Mouse (Mus musculus) B cell, adult 2 months (primary cell): ENCODE results near the gene Tmem17.

ENCODE experiments used
- DNase-seq, 2 experiments: peaks; one replicate each; pipeline ENCODE4 v3.0.0; 2022

The Tmem17 gene

GRCm38 (mm10) chr11:22512038-22513001 lies at the start of gene Tmem17:
Gene Tmem17 (plus strand): TSS chr11:22512088.
- peak; percentile 81 to 86 for DNase-seq

GRCm38 (mm10) chr11:22479836-22480619 lies 31.9 kb upstream of the Tmem17 start:
- no peak for DNase-seq

GRCm38 (mm10) chr11:22481639-22482361 lies 30.1 kb upstream of the Tmem17 start:
- no peak for DNase-seq

- no peak for DNase-seq
These were observed 29.5 kb upstream of the Tmem17 start for GRCm38 (mm10) chr11:22482362-22482760.

GRCm38 (mm10) chr11:22493694-22494319 lies 18.1 kb upstream of the Tmem17 start:
- DNase-seq: no peak

GRCm38 (mm10) chr11:22494941-22495340 lies 16.9 kb upstream of the Tmem17 start:
- DNase-seq: no peak

GRCm38 (mm10) chr11:22499396-22499795 lies 12.5 kb upstream of the Tmem17 start:
- no peak for DNase-seq

GRCm38 (mm10) chr11:22499886-22500285 lies 12.0 kb upstream of the Tmem17 start:
- DNase-seq: no peak

GRCm38 (mm10) chr11:22500771-22501566 lies 10.9 kb upstream of the Tmem17 start:
- no peak for DNase-seq

GRCm38 (mm10) chr11:22513075-22513474 lies 1.2 kb downstream of the Tmem17 start:
- no peak for DNase-seq

- DNase-seq: peak in 1 of 2 experiments; percentile 12
These were observed 3.2 kb downstream of the Tmem17 start for GRCm38 (mm10) chr11:22515061-22515460.

- no peak for DNase-seq
These were observed 6.6 kb downstream of the Tmem17 start for GRCm38 (mm10) chr11:22518445-22518844.

- no peak for DNase-seq
These were observed 8.4 kb downstream of the Tmem17 start for GRCm38 (mm10) chr11:22520251-22520650.

- no peak for DNase-seq
These were observed 12.7 kb downstream of the Tmem17 start for GRCm38 (mm10) chr11:22524606-22525005.

- DNase-seq: no peak
These were observed 28.7 kb downstream of the Tmem17 start for GRCm38 (mm10) chr11:22540600-22540999.

GRCm38 (mm10) chr11:22560061-22560460 lies 48.2 kb downstream of the Tmem17 start:
- no peak for DNase-seq

GRCm38 (mm10) chr11:22560503-22561328 lies 48.8 kb downstream of the Tmem17 start:
- DNase-seq: no peak

GRCm38 (mm10) chr11:22561329-22561592 lies 49.4 kb downstream of the Tmem17 start:
- no peak for DNase-seq

- DNase-seq: no peak
These were observed 51.8 kb downstream of the Tmem17 start for GRCm38 (mm10) chr11:22563706-22564105.

GRCm38 (mm10) chr11:22564676-22565075 lies 52.8 kb downstream of the Tmem17 start:
- no peak for DNase-seq
